ENCODE assay signal across 8 mouse cellular contexts in the genomic region with DNA sequence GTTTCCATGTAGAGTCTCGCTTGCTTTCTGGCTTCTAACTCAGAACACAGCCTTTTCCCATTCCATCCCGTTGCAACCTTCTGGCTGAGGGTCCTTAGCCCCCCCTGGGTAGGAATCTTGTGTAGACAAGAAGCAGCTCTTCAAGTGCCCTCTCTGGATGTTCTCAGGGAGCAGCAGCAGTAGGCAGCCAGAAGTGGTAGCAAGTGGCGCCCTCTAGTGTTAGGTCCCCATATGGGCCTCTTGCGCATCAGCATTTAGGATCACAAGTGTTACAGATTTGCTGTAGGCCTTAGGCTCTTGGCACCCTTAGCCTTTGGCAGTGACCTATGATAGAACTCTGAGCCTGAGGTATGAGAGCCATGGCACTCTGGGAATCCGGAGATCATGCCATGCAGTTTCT.
DNase-seq lines count a peak whose midpoint lies in the region; ATAC-seq and TF ChIP-seq lines count a peak whose summit lies in the region.

No protein-coding gene starts in this region.

- 57% methylated on average over 5 of the region's 5 CpGs for WGBS in forebrain, postnatal 0 days
- 56% methylated on average over 5 of the region's 5 CpGs for whole genome bisulfite sequencing in forebrain, embryonic 12.5 days

- ATAC-seq in forebrain, postnatal 0 days = no peak
- ATAC-seq in forebrain, embryonic 12.5 days (ENCODE audit: low FRiP score) = no peak

- no peak overlapping the region for H3K27ac ChIP-seq in forebrain, postnatal 0 days (ENCODE audit: low read depth, low read length)
- H3K27ac ChIP-seq in forebrain, embryonic 12.5 days = no peak overlapping the region
- H3K27ac ChIP-seq in testis, adult 2 months (ENCODE audit: control insufficient read depth, insufficient read depth, low read depth, low read length) = no peak overlapping the region

- peak; percentile 39 for DNase-seq in forebrain, postnatal 0 days
- DNase-seq in urinary bladder, adult 18-20 months (ENCODE audit: low spot score in 2 of 2) = peak; percentile 35 to 50
- DNase-seq in urinary bladder, adult 2 months (ENCODE audit: low spot score) = no peak
- peak; percentile 49 for DNase-seq in cerebellum, postnatal 36 days
- peak; percentile 55 for DNase-seq in kidney, adult 9 months
- peak; percentile 63 for DNase-seq in lung, postnatal 10 days

- peak; percentile 74 for TF ChIP-seq CTCF in forebrain, postnatal 0 days (IDR thresholded peaks at IDR 0.05; ENCODE audit: low read depth)
- peak; percentile 92 for TF ChIP-seq CTCF in testis, adult 2 months (IDR thresholded peaks at IDR 0.05; ENCODE audit: control insufficient read depth, insufficient read depth, insufficient replicate concordance, low read depth, low read length)

- H3K27me3 ChIP-seq in forebrain, postnatal 0 days (ENCODE audit: insufficient read depth, low read length) = no peaks in the 10 kb centered on the region
- H3K27me3 ChIP-seq in forebrain, embryonic 12.5 days = no peaks in the 10 kb centered on the region
- H3K27me3 ChIP-seq in testis, adult 2 months (ENCODE audit: control insufficient read depth, insufficient read depth, low read length) = no peaks in the 10 kb centered on the region

- H3K4me3 ChIP-seq in forebrain, postnatal 0 days (ENCODE audit: low read depth, low read length) = no peak overlapping the region
- no peak overlapping the region for H3K4me3 ChIP-seq in forebrain, embryonic 12.5 days (replicated peaks)
- no peak overlapping the region for H3K4me3 ChIP-seq in testis, adult 2 months (ENCODE audit: control insufficient read depth, low read depth, low read length)

- no peaks in the 10 kb centered on the region for H3K4me1 ChIP-seq in forebrain, postnatal 0 days (ENCODE audit: insufficient read depth)
- H3K4me1 ChIP-seq in forebrain, embryonic 12.5 days = no peaks in the 10 kb centered on the region
- H3K4me1 ChIP-seq in testis, adult 2 months (ENCODE audit: control insufficient read depth, insufficient read depth, low read length) = no peaks in the 10 kb centered on the region

- no peaks in the 10 kb centered on the region for H3K36me3 ChIP-seq in forebrain, postnatal 0 days (ENCODE audit: insufficient read depth)
- H3K36me3 ChIP-seq in forebrain, embryonic 12.5 days (replicated peaks) = no peaks in the 10 kb centered on the region
- no peaks in the 10 kb centered on the region for H3K36me3 ChIP-seq in testis, adult 2 months (ENCODE audit: control insufficient read depth, insufficient read depth, low read length)

- no peak for TF ChIP-seq POLR2A in testis, adult 2 months (IDR thresholded peaks at IDR 0.05; ENCODE audit: control insufficient read depth, low read depth, low read length)

- H3K9ac ChIP-seq in forebrain, postnatal 0 days = no peak overlapping the region
- no peak overlapping the region for H3K9ac ChIP-seq in forebrain, embryonic 12.5 days

- H3K4me2 ChIP-seq in forebrain, postnatal 0 days (ENCODE audit: low read depth) = no peak overlapping the region
- H3K4me2 ChIP-seq in forebrain, embryonic 12.5 days = no peak overlapping the region

- H3K9me3 ChIP-seq in forebrain, postnatal 0 days (ENCODE audit: low read length) = no peaks in the 10 kb centered on the region
- no peaks in the 10 kb centered on the region for H3K9me3 ChIP-seq in forebrain, embryonic 12.5 days
